Mouse (Mus musculus) CH12.LX (cell line): ENCODE results near the gene Psmc5. TPM values are rescaled to one million over a fixed set of nuclear protein-coding genes. Genes with fewer than 3 reads are reported as not detected.
"Not testable (repeated sequence)": the region's sequence is repeated elsewhere in the genome, so short reads cannot be mapped to it uniquely, and the experiment has no call there.

Source experiments
- DNase-seq: peaks from one replicate; pipeline ENCODE4 v3.0.0-alpha.2; 2013; ENCODE audit errors: extremely low read depth
- H3K27ac ChIP-seq: 2 replicates; pipeline ENCODE4 v1.5.1; 2012; ENCODE audit warnings: low read depth, mild to moderate bottlenecking, control low read depth, moderate library complexity; ENCODE audit not compliant: insufficient read depth
- H3K27me3 ChIP-seq: replicated peaks from 2 replicates; pipeline ENCODE3; 2012; ENCODE audit warnings: inconsistent platforms
- H3K36me3 ChIP-seq, 2 experiments: replicated peaks in 1 of 2; 2 replicates each; pipeline versions ENCODE3 to v1.6.1; 2012; ENCODE audit warnings: inconsistent platforms in 1 of 2, low read length in 1 of 2, mild to moderate bottlenecking in 1 of 2, mixed read lengths in 1 of 2, moderate library complexity in 1 of 2; ENCODE audit not compliant: control insufficient read depth in 1 of 2, insufficient read depth in 1 of 2
- H3K4me1 ChIP-seq, 2 experiments: 2 replicates each; pipeline ENCODE4 v1.6.1; 2012; ENCODE audit warnings: inconsistent platforms in 1 of 2, moderate library complexity in 1 of 2; ENCODE audit not compliant: insufficient read depth in 2 of 2, control insufficient read depth in 1 of 2
- H3K4me2 ChIP-seq: 2 replicates; pipeline ENCODE4 v1.6.1; 2012; ENCODE audit warnings: low read depth, mild to moderate bottlenecking, control low read depth; ENCODE audit not compliant: poor library complexity, insufficient read depth, severe bottlenecking
- H3K4me3 ChIP-seq, 3 experiments: fragments of 150-350 bp in 1 of 3; sonication (generic) in 1 of 3; replicated peaks in 1 of 3; 2 replicates each; pipeline versions ENCODE3 to v1.5.1; 2011 to 2012; ENCODE audit warnings: low read depth in 2 of 3, low read length in 2 of 3, mild to moderate bottlenecking in 2 of 3, moderate library complexity in 2 of 3, control low read depth in 1 of 3, improper control_type of control experiment in 1 of 3, inconsistent platforms in 1 of 3, mixed read lengths in 1 of 3; ENCODE audit not compliant: poor library complexity in 1 of 3
- H3K79me2 ChIP-seq: replicated peaks from 2 replicates; pipeline ENCODE4 v1.6.1; 2012; ENCODE audit warnings: mild to moderate bottlenecking, moderate library complexity; ENCODE audit not compliant: control insufficient read depth, poor library complexity, insufficient read depth, severe bottlenecking; ENCODE audit errors: extremely low read depth
- H3K9ac ChIP-seq: 2 replicates; pipeline ENCODE4 v1.6.1; 2012; ENCODE audit warnings: low read depth, mild to moderate bottlenecking, control low read depth, moderate library complexity; ENCODE audit not compliant: insufficient read depth
- H3K9me3 ChIP-seq: replicated peaks from 2 replicates; pipeline ENCODE3; 2012; ENCODE audit warnings: low read length, inconsistent platforms, mixed read lengths
- CHD2 ChIP-seq: IDR thresholded peaks from 2 replicates; pipeline ENCODE4 v1.6.1; 2011; ENCODE audit warnings: low read length, improper control_type of control experiment
- CTCF ChIP-seq, 2 experiments: IDR thresholded peaks in 1 of 2; conservative IDR thresholded peaks in 1 of 2; 2 replicates each; pipeline ENCODE4 v1.5.1; 2011 to 2012; ENCODE audit warnings: low read depth in 2 of 2, low read length in 2 of 2, improper control_type of control experiment in 1 of 2, inconsistent platforms in 1 of 2, mild to moderate bottlenecking in 1 of 2, moderate library complexity in 1 of 2
- E2F4 ChIP-seq: IDR thresholded peaks from 2 replicates; pipeline ENCODE4 v1.6.1; 2011; ENCODE audit warnings: low read depth, low read length, improper control_type of control experiment; ENCODE audit not compliant: insufficient replicate concordance
- ELF1 ChIP-seq: IDR thresholded peaks from 2 replicates; pipeline ENCODE4 v1.6.1; 2014; ENCODE audit warnings: low read depth, mild to moderate bottlenecking, inconsistent platforms, low read length, improper control_type of control experiment
- EP300 ChIP-seq: IDR thresholded peaks from 2 replicates; pipeline ENCODE4 v1.6.1; 2011; ENCODE audit warnings: low read length, improper control_type of control experiment
- GABPA ChIP-seq: IDR thresholded peaks from 2 replicates; pipeline ENCODE4 v1.6.1; 2012; ENCODE audit warnings: low read depth, low read length, improper control_type of control experiment, inconsistent platforms; ENCODE audit not compliant: insufficient replicate concordance
- HCFC1 ChIP-seq: IDR thresholded peaks from 2 replicates; pipeline ENCODE4 v1.6.1; 2012; ENCODE audit warnings: low read depth, mild to moderate bottlenecking, inconsistent platforms, low read length, improper control_type of control experiment
- IRF4 ChIP-seq: IDR thresholded peaks from 2 replicates; pipeline ENCODE4 v1.6.1; 2014; ENCODE audit warnings: low read depth, mild to moderate bottlenecking, inconsistent platforms, low read length, improper control_type of control experiment
- JUND ChIP-seq: conservative IDR thresholded peaks from 2 replicates; pipeline ENCODE4 v1.6.1; 2011; ENCODE audit warnings: low read depth, low read length, improper control_type of control experiment
- MAFK ChIP-seq: IDR thresholded peaks from 2 replicates; pipeline ENCODE4 v1.6.1; 2011; ENCODE audit warnings: low read length, improper control_type of control experiment; ENCODE audit not compliant: insufficient replicate concordance
- MAX ChIP-seq: IDR thresholded peaks from 2 replicates; pipeline ENCODE4 v1.6.1; 2011; ENCODE audit warnings: low read length, improper control_type of control experiment
- MAZ ChIP-seq: IDR thresholded peaks from 2 replicates; pipeline ENCODE4 v1.6.1; 2012; ENCODE audit warnings: low read depth, mild to moderate bottlenecking, inconsistent platforms, low read length, improper control_type of control experiment, moderate library complexity
- MEF2A ChIP-seq: IDR thresholded peaks from 2 replicates; pipeline ENCODE4 v1.6.1; 2014; ENCODE audit warnings: low read depth, mild to moderate bottlenecking, inconsistent platforms, low read length, improper control_type of control experiment, borderline replicate concordance
- MYC ChIP-seq: IDR thresholded peaks from 2 replicates; pipeline ENCODE4 v1.6.1; 2011; ENCODE audit warnings: low read depth, mild to moderate bottlenecking, improper control_type of control experiment, low read length
- POLR2AphosphoS2 ChIP-seq: IDR thresholded peaks from 2 replicates; pipeline ENCODE4 v1.6.1; 2011; ENCODE audit warnings: low read depth, low read length, improper control_type of control experiment
- RAD21 ChIP-seq: IDR thresholded peaks from 2 replicates; pipeline ENCODE4 v1.6.1; 2011; ENCODE audit warnings: low read depth, mild to moderate bottlenecking, low read length, improper control_type of control experiment, moderate library complexity
- SIN3A ChIP-seq: IDR thresholded peaks from 2 replicates; pipeline ENCODE4 v1.6.1; 2012; ENCODE audit warnings: low read length, improper control_type of control experiment, inconsistent platforms
- SMC3 ChIP-seq: IDR thresholded peaks from 2 replicates; pipeline ENCODE4 v1.6.1; 2011; ENCODE audit warnings: low read depth, low read length, improper control_type of control experiment
- TCF12 ChIP-seq: IDR thresholded peaks from 2 replicates; pipeline ENCODE4 v1.6.1; 2014; ENCODE audit warnings: low read depth, mild to moderate bottlenecking, inconsistent platforms, low read length, improper control_type of control experiment
- UBTF ChIP-seq: IDR thresholded peaks from 2 replicates; pipeline ENCODE4 v1.6.1; 2012; ENCODE audit warnings: low read depth, mild to moderate bottlenecking, inconsistent platforms, low read length, improper control_type of control experiment, moderate library complexity
- USF2 ChIP-seq: conservative IDR thresholded peaks from 2 replicates; pipeline ENCODE4 v1.6.1; 2011; ENCODE audit warnings: low read depth, low read length, improper control_type of control experiment
- ZC3H11A ChIP-seq: IDR thresholded peaks from 2 replicates; pipeline ENCODE4 v1.6.1; 2012; ENCODE audit warnings: low read depth, mild to moderate bottlenecking, inconsistent platforms, low read length, improper control_type of control experiment
- ZMIZ1 ChIP-seq: IDR thresholded peaks from 2 replicates; pipeline ENCODE4 v1.6.1; 2012; ENCODE audit warnings: low read depth, mild to moderate bottlenecking, inconsistent platforms, low read length, improper control_type of control experiment
- dilution Hi-C: fragments of 300-500 bp; cut with MboI; formaldehyde crosslinking; loops from 2 replicates; pipeline ENCODE4 v1.14.3; 2020; ENCODE audit warnings: low sequenced_read_pairs; ENCODE audit not compliant: extremely low pct_unique_long_range_greater_than_20kb, extremely low pct_ligation_motif_present
- in situ Hi-C: fragments of 300-500 bp; cut with MboI; formaldehyde crosslinking; loops from 3 replicates; pipeline ENCODE4 v1.14.3; 2019; ENCODE audit warnings: low sequenced_read_pairs, low pct_ligation_motif_present, low pct_unique_long_range_greater_than_20kb, mixed read lengths
- polyA plus RNA-seq: library from polyadenylated mRNA; unstranded; fragments of >175 nt; gene quantifications from 2 replicates; pipeline ENCODE4 v1.2.1, GENCODE M21; 2012; ENCODE audit warnings: low read depth; ENCODE audit not compliant: insufficient read length
- total RNA-seq, 2 experiments: library from RNA; depleted of rRNA; stranded (reverse); fragments of 300-350 nt in 1 of 2; fragments of >200 nt in 1 of 2; gene quantifications; 2 replicates each; pipeline ENCODE4 v1.2.3; 2012 to 2014

Psmc5 gene
- total and polyA plus RNA-seq, 3 experiments = 139 to 344 (median 250) TPM

GRCm38 (mm10) chr11:106233978-106234377 is 22.0 kb upstream of the Psmc5 start:
- H3K4me2 ChIP-seq, H3K4me3 ChIP-seq, H3K27ac ChIP-seq, DNase-seq, in situ Hi-C loops, H3K9ac ChIP-seq: not testable (repeated sequence)
- TF ChIP-seq CTCF (conservative IDR thresholded peaks at IDR 0.05 in 1 of 2, IDR thresholded peaks at IDR 0.05 in 1 of 2; ENCODE audit: low read depth in 2 of 2, low read length in 2 of 2) = peak in 1 of 2 experiments; percentile 27; a peak in 1 of 4 replicates
- TF ChIP-seq MYC = 0 out of 2 replicates have a peak, but pooled peaks have one; percentile 16
- TF ChIP-seq, all 38 proteins: peak for 2; not testable (repeated sequence) for 36
- dilution Hi-C loops, H3K27me3 ChIP-seq, H3K9me3 ChIP-seq, H3K4me1 ChIP-seq: not testable (repeated sequence)
- Histone ChIP-seq H3K79me2 (peaks cover 13% of the 10 kb centered on the region; the same call in 1 of the 2 replicates), H3K36me3 (peaks cover 62 to 90% of the 10 kb centered on the region in 2 experiments)

DNA sequence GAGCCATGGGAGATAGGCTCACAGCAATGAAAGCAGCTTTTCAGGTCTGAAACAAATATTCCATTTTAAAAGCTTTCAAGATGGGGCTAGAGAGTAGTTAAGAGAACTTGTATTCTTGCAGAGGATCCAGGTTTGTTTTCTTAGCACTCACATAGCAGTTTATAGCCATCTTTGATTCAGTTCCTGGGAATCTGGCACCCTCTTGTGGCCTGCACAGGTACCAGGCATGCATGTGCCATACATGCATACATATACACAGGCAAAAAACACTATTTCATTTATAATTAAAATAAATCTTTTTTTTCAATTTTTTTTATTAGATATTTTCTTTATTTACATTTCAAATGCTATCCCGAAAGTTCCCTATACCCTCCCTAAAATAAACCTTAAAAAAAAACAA is 9.1 kb upstream of the Psmc5 start:
- Histone ChIP-seq H3K27ac (no peak overlapping the region), H3K27me3 (no peaks in the 10 kb centered on the region), H3K4me1 (peaks cover 0 to 9% of the 10 kb centered on the region in 2 experiments; a peak in 1 of 4 replicates), H3K4me3 (no peak overlapping the region), H3K9me3 (peaks cover 5% of the 10 kb centered on the region), H3K36me3 (peaks cover 89 to 98% of the 10 kb centered on the region in 2 experiments), H3K79me2 (peaks cover 5% of the 10 kb centered on the region; the same call in 1 of the 2 replicates)
- peak; percentile 50 for DNase-seq
- dilution Hi-C loops = no loop called here
- no peak for TF ChIP-seq JUND
- TF ChIP-seq MYC = peak; percentile 62; the same call in 1 of the 2 replicates
- peak; percentile 26 to 72; a peak in 3 of 4 replicates for TF ChIP-seq CTCF (conservative IDR thresholded peaks at IDR 0.05 in 1 of 2, IDR thresholded peaks at IDR 0.05 in 1 of 2; ENCODE audit: low read depth in 2 of 2, low read length in 2 of 2)
- peak; percentile 54 for TF ChIP-seq RAD21
- no peak for TF ChIP-seq MAFK
- TF ChIP-seq SMC3 = peak; percentile 53
- no peak for TF ChIP-seq MAZ
- peak; percentile 38; the same call in 1 of the 2 replicates for TF ChIP-seq MAX
- no peak for TF ChIP-seq UBTF
- TF ChIP-seq, all 38 proteins: peak for 5
- no peak overlapping the region for H3K9ac ChIP-seq
- in situ Hi-C loops = no loop called here
- H3K4me2 ChIP-seq = no peak overlapping the region

DNA sequence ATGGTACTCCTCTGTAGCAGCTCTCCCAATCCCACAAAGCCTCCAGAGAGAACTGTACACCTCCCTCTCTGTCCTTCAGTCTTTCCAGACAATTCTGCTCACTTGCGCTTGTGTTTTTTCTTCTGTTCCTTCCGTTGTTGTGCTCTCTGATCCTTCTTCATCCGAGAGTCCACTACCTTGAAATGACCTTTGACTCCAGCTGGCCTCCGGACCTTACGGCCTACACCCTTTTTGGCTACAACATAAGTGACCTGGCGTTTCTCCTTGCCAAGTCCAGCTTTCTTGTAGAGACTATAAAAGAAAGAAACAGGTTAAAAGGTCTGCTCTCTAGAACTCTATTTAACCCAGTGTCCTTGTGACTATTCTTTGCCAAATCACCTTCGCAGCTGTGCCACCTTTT is 6.6 kb upstream of the Psmc5 start:
- H3K27ac ChIP-seq = no peak overlapping the region
- DNase-seq = no peak
- H3K27me3 ChIP-seq = no peaks in the 10 kb centered on the region
- in situ Hi-C loops = no loop called here
- peaks cover 89 to 98% of the 10 kb centered on the region in 2 experiments for H3K36me3 ChIP-seq
- H3K4me3 ChIP-seq = no peak overlapping the region
- H3K9me3 ChIP-seq = peaks cover 5% of the 10 kb centered on the region
- peaks cover 0 to 31% of the 10 kb centered on the region in 2 experiments; a peak in 2 of 4 replicates for H3K4me1 ChIP-seq
- H3K79me2 ChIP-seq = peaks cover 11% of the 10 kb centered on the region
- H3K4me2 ChIP-seq = no peak overlapping the region
- dilution Hi-C loops = no loop called here
- H3K9ac ChIP-seq = no peak overlapping the region
- no peak for TF ChIP-seq SIN3A
- no peak for TF ChIP-seq MAFK
- TF ChIP-seq USF2 = no peak
- no peak for TF ChIP-seq RAD21
- TF ChIP-seq ELF1 = no peak
- TF ChIP-seq MAZ = no peak
- no peak for TF ChIP-seq GABPA
- TF ChIP-seq TCF12 = no peak
- no peak for TF ChIP-seq MYC
- TF ChIP-seq POLR2AphosphoS2 = no peak
- TF ChIP-seq MAX = no peak
- no peak for TF ChIP-seq HCFC1
- TF ChIP-seq IRF4 = no peak
- TF ChIP-seq EP300 = no peak
- TF ChIP-seq CHD2 = no peak
- no peak for TF ChIP-seq ZMIZ1
- TF ChIP-seq ZC3H11A = no peak
- TF ChIP-seq E2F4 = no peak
- no peak for TF ChIP-seq MEF2A
